ENCODE assay signal across 19 mouse cellular contexts in genomic region chr7:139453198-139453597, GRCm38 (mm10).
DNase-seq lines count a peak whose midpoint lies in the region; ATAC-seq and TF ChIP-seq lines count a peak whose summit lies in the region.
"Had no signal": no experiment of that assay in that cellular context is flagged by ENCODE, and none has a peak within 500 bp of the region (broad histone marks: within the 10 kb centered on the region; RNA-seq: fewer than 3 reads in every experiment).

No protein-coding gene starts in this region.

- H3K4me3 ChIP-seq in heart, embryonic 12.5 days = no peak overlapping the region
- no peak overlapping the region for H3K4me3 ChIP-seq in midbrain, embryonic 11.5 days (ENCODE audit: low read depth, low read length)
- no peak overlapping the region for H3K4me3 ChIP-seq in midbrain, embryonic 10.5 days
- no peak overlapping the region for H3K4me3 ChIP-seq in intestine, postnatal 0 days (ENCODE audit: low read depth, low read length)
- no peak overlapping the region for H3K4me3 ChIP-seq in stomach, postnatal 0 days (ENCODE audit: low read depth, low read length)
- H3K4me3 ChIP-seq: embryonic facial prominence, embryonic 13.5 days; forebrain, embryonic 12.5 days; hindbrain, embryonic 15.5 days had no signal

- no peak overlapping the region for H3K9ac ChIP-seq in heart, embryonic 12.5 days
- no peak overlapping the region for H3K9ac ChIP-seq in midbrain, embryonic 11.5 days (ENCODE audit: low read length)
- no peak overlapping the region for H3K9ac ChIP-seq in intestine, postnatal 0 days (ENCODE audit: low read depth, low read length)
- no peak overlapping the region for H3K9ac ChIP-seq in stomach, postnatal 0 days (ENCODE audit: low read length)
- H3K9ac ChIP-seq: embryonic facial prominence, embryonic 13.5 days; forebrain, embryonic 12.5 days; hindbrain, embryonic 15.5 days had no signal

- peaks cover 60% of the 10 kb centered on the region for H3K4me1 ChIP-seq in heart, embryonic 12.5 days (replicated peaks)
- no peaks in the 10 kb centered on the region for H3K4me1 ChIP-seq in midbrain, embryonic 11.5 days (ENCODE audit: control insufficient read depth, insufficient read depth, low read length)
- H3K4me1 ChIP-seq in midbrain, embryonic 10.5 days = no peaks in the 10 kb centered on the region
- 0 out of 2 replicates have a peak, but pooled peaks cover 15% of the 10 kb centered on the region for H3K4me1 ChIP-seq in intestine, postnatal 0 days (replicated peaks; ENCODE audit: control insufficient read depth, insufficient read depth, low read length)
- H3K4me1 ChIP-seq in stomach, postnatal 0 days (replicated peaks; ENCODE audit: control insufficient read depth, insufficient read depth) = peaks cover 2% of the 10 kb centered on the region; the same call in 1 of the 2 replicates
- H3K4me1 ChIP-seq: embryonic facial prominence, embryonic 13.5 days; forebrain, embryonic 12.5 days had no signal

- no peaks in the 10 kb centered on the region for H3K9me3 ChIP-seq in heart, embryonic 12.5 days (replicated peaks)
- no peaks in the 10 kb centered on the region for H3K9me3 ChIP-seq in midbrain, embryonic 11.5 days (ENCODE audit: control insufficient read depth, low read length)
- H3K9me3 ChIP-seq in midbrain, embryonic 10.5 days (replicated peaks) = no peaks in the 10 kb centered on the region
- H3K9me3 ChIP-seq in intestine, postnatal 0 days (ENCODE audit: control insufficient read depth) = no peaks in the 10 kb centered on the region
- no peaks in the 10 kb centered on the region for H3K9me3 ChIP-seq in stomach, postnatal 0 days (ENCODE audit: control insufficient read depth, low read length)
- H3K9me3 ChIP-seq: embryonic facial prominence, embryonic 13.5 days; forebrain, embryonic 12.5 days; hindbrain, embryonic 15.5 days had no signal

- 0 out of 2 replicates have a peak, but pooled peaks cover 4% of the 10 kb centered on the region for H3K36me3 ChIP-seq in heart, embryonic 12.5 days
- no peaks in the 10 kb centered on the region for H3K36me3 ChIP-seq in midbrain, embryonic 11.5 days (ENCODE audit: control insufficient read depth, insufficient read depth, low read length)
- no peaks in the 10 kb centered on the region for H3K36me3 ChIP-seq in midbrain, embryonic 10.5 days
- 0 out of 2 replicates have a peak, but pooled peaks cover 6% of the 10 kb centered on the region for H3K36me3 ChIP-seq in intestine, postnatal 0 days (ENCODE audit: control insufficient read depth, insufficient read depth)
- H3K36me3 ChIP-seq in stomach, postnatal 0 days (ENCODE audit: control insufficient read depth, insufficient read depth, low read length) = no peaks in the 10 kb centered on the region
- H3K36me3 ChIP-seq: embryonic facial prominence, embryonic 13.5 days; forebrain, embryonic 12.5 days; hindbrain, embryonic 15.5 days had no signal

- WGBS in heart, embryonic 12.5 days = 59% methylated on average over 1 of the region's 1 CpGs
- 74% methylated on average over 1 of the region's 1 CpGs for WGBS in midbrain, embryonic 11.5 days
- WGBS in midbrain, embryonic 10.5 days = 85% methylated on average over 1 of the region's 1 CpGs
- 46% methylated on average over 1 of the region's 1 CpGs for WGBS in intestine, postnatal 0 days
- WGBS in stomach, postnatal 0 days = 70% methylated on average over 1 of the region's 1 CpGs

- no peak for TF ChIP-seq CTCF in intestine, postnatal 0 days (IDR thresholded peaks at IDR 0.05; ENCODE audit: low read depth)
- TF ChIP-seq CTCF in stomach, postnatal 0 days (IDR thresholded peaks at IDR 0.05; ENCODE audit: low read depth) = no peak

- no peak for DNase-seq in heart, postnatal 25 days (ENCODE audit: low spot score)
- DNase-seq in midbrain, embryonic 11.5 days (ENCODE audit: low spot score, missing footprints) = peak; percentile 26
- DNase-seq in midbrain, embryonic 10.5 days (ENCODE audit: low spot score) = no peak
- DNase-seq in stomach, postnatal 0 days (ENCODE audit: low spot score) = no peak
- no peak for DNase-seq in adrenal gland, postnatal 25 days
- DNase-seq in thymus, postnatal 14 days = no peak
- DNase-seq: adrenal gland, adult 2 months; adrenal gland, postnatal 36 days; cerebellum, adult 2 months; cerebellum, postnatal 14 days; gastrocnemius, postnatal 14 days; heart, postnatal 10 days; kidney, adult 18-20 months had no signal

- no peak for TF ChIP-seq EP300 in stomach, postnatal 0 days (optimal IDR thresholded peaks at IDR 0.05)

- intact Hi-C loops in heart, postnatal 25 days (cut with DNase I) = no loop called here

- H3K4me2 ChIP-seq in heart, embryonic 12.5 days = no peak overlapping the region
- no peak overlapping the region for H3K4me2 ChIP-seq in midbrain, embryonic 11.5 days
- H3K4me2 ChIP-seq in intestine, postnatal 0 days (replicated peaks; ENCODE audit: low read depth) = no peak overlapping the region
- no peak overlapping the region for H3K4me2 ChIP-seq in stomach, postnatal 0 days (replicated peaks; ENCODE audit: low read depth)
- H3K4me2 ChIP-seq: embryonic facial prominence, embryonic 13.5 days; forebrain, embryonic 12.5 days; hindbrain, embryonic 15.5 days had no signal

- no peak for ATAC-seq in heart, embryonic 12.5 days (ENCODE audit: insufficient number of reproducible peaks, low FRiP score)
- no peak for ATAC-seq in midbrain, embryonic 11.5 days (ENCODE audit: low FRiP score)
- ATAC-seq in intestine, postnatal 0 days = peak; percentile 86
- ATAC-seq in stomach, postnatal 0 days (ENCODE audit: low FRiP score, low TSS enrichment) = peak; percentile 33; the same call in 1 of the 2 replicates
- ATAC-seq: forebrain, embryonic 16.5 days had no signal

- H3K27ac ChIP-seq in heart, embryonic 12.5 days (ENCODE audit: poor library complexity, severe bottlenecking) = peak overlapping the region; percentile 88; the same call in 1 of the 2 replicates
- H3K27ac ChIP-seq in midbrain, embryonic 11.5 days (ENCODE audit: low read depth, low read length) = no peak overlapping the region
- no peak overlapping the region for H3K27ac ChIP-seq in midbrain, embryonic 10.5 days (replicated peaks)
- peak overlapping the region; percentile 41; the same call in 1 of the 2 replicates for H3K27ac ChIP-seq in intestine, postnatal 0 days (ENCODE audit: low read depth, low read length)
- no peak overlapping the region for H3K27ac ChIP-seq in stomach, postnatal 0 days (replicated peaks)
- H3K27ac ChIP-seq: embryonic facial prominence, embryonic 13.5 days; forebrain, embryonic 12.5 days; hindbrain, embryonic 15.5 days had no signal

- H3K27me3 ChIP-seq in heart, embryonic 12.5 days (replicated peaks) = no peaks in the 10 kb centered on the region
- no peaks in the 10 kb centered on the region for H3K27me3 ChIP-seq in midbrain, embryonic 11.5 days (ENCODE audit: control insufficient read depth, insufficient read depth, low read length)
- no peaks in the 10 kb centered on the region for H3K27me3 ChIP-seq in midbrain, embryonic 10.5 days (ENCODE audit: low read depth, poor library complexity, severe bottlenecking)
- H3K27me3 ChIP-seq in intestine, postnatal 0 days (replicated peaks; ENCODE audit: control insufficient read depth, insufficient read depth, low read length) = no peaks in the 10 kb centered on the region
- no peaks in the 10 kb centered on the region for H3K27me3 ChIP-seq in stomach, postnatal 0 days (ENCODE audit: control insufficient read depth, insufficient read depth, low read length)
- H3K27me3 ChIP-seq: embryonic facial prominence, embryonic 13.5 days; forebrain, embryonic 12.5 days; hindbrain, embryonic 15.5 days had no signal

Comparison
In these comparisons a context has a peak if more than half of its experiments do, and no peak if none do; other contexts are left out.
1. ATAC-seq: peak in intestine, postnatal 0 days (single experiment) and stomach, postnatal 0 days (single experiment); none in heart, embryonic 12.5 days (single experiment) and midbrain, embryonic 11.5 days (single experiment).
2. H3K27ac ChIP-seq: peak in heart, embryonic 12.5 days (single experiment) and intestine, postnatal 0 days (single experiment); none in midbrain, embryonic 11.5 days (single experiment), midbrain, embryonic 10.5 days (single experiment) and stomach, postnatal 0 days (single experiment).